Mouse (Mus musculus) embryonic fibroblast, embryonic 13.5 days (primary cell): ENCODE results near the gene Tnfrsf8.

ENCODE experiments used
- CTCF ChIP-seq: IDR thresholded peaks from 2 replicates; pipeline ENCODE4 v1.5.1; 2011; ENCODE audit warnings: mild to moderate bottlenecking, control low read depth, low read length, moderate library complexity, borderline replicate concordance; ENCODE audit not compliant: insufficient read depth
- POLR2A ChIP-seq: IDR thresholded peaks from 2 replicates; pipeline ENCODE4 v1.6.1; 2011; ENCODE audit warnings: low read depth, mild to moderate bottlenecking, control low read depth, low read length, moderate library complexity

DNA sequence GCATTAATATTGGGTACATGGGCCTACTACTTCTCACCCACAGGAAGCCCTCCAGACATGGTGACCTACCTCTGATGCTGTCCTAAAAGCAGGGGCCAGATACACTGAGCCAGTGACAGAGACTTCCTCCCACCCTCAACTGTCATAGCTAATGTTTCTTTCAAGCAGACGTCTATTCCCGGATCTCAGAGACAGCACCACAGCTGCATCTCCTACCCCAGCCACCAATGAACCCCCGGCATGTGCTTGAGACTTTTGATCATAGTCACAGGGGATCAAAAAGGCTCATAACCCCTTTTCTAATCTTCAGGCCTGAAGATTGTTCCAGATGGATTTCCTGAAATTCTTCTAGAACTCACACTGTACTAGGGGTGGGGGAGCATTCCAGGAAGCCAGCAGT lies 12.9 kb downstream of the Tnfrsf8 start:
- TF ChIP-seq POLR2A (no peak), CTCF (no peak)
